Mouse (Mus musculus) spleen, adult 10 weeks (tissue): Measurements from ENCODE around the gene Robo4. TPM values are rescaled to one million over a fixed set of nuclear protein-coding genes. Genes with fewer than 3 reads are reported as not detected.

ENCODE experiments used
- polyA plus RNA-seq: library from polyadenylated mRNA; stranded (reverse); fragments of 350-450 nt; fragmentation: Illumina TruSeq; extraction: RNeasy Lipid Tissue Mini Kit (QIAGEN cat#74804); gene quantifications from one replicate; pipeline ENCODE4 v1.2.3, GENCODE M21; 2015; ENCODE audit warnings: low replicate concordance; ENCODE audit not compliant: insufficient read depth

The Robo4 gene
- 5.1 TPM for polyA plus RNA-seq

GRCm38 (mm10) chr9:37401802-37402201 lies at the start of gene Robo4:
Robo4 (plus strand) TSS chr9:37401897.

GRCm38 (mm10) chr9:37367301-37368080 lies 34.2 kb upstream of the Robo4 start, which contains the start of gene Hepacam:
Hepacam (plus strand) TSS chr9:37367351.

GRCm38 (mm10) chr9:37432720-37433421 lies 31.2 kb downstream of the Robo4 start, which contains the start of gene Robo3:
Robo3 (minus strand) TSS chr9:37433246.

Other genes starting within 250 kb of the Robo4 start
- gene Tmem218, start 193.7 kb upstream of the Robo4 start, polyA plus RNA-seq = 3.7 TPM
- gene Slc37a2, start 146.2 kb upstream of the Robo4 start, polyA plus RNA-seq = 26.9 TPM
- gene Ccdc15, start 53.5 kb upstream of the Robo4 start, polyA plus RNA-seq = 8.6 TPM
- not detected for gene Hepacam, start 34.5 kb upstream of the Robo4 start, polyA plus RNA-seq
- gene Robo3, start 31.3 kb downstream of the Robo4 start, polyA plus RNA-seq = not detected
- 82.8 TPM for gene Msantd2, start 87.4 kb downstream of the Robo4 start, polyA plus RNA-seq
- gene Esam, start 126.2 kb downstream of the Robo4 start, polyA plus RNA-seq = 20.3 TPM
- gene Vsig2, start 137.4 kb downstream of the Robo4 start, polyA plus RNA-seq = 4.5 TPM
- 2.5 TPM for gene Nrgn, start 151.0 kb downstream of the Robo4 start, polyA plus RNA-seq
- gene Siae, start 153.8 kb downstream of the Robo4 start, polyA plus RNA-seq = 18.9 TPM
- 3.2 TPM for gene Spa17, start 211.8 kb downstream of the Robo4 start, polyA plus RNA-seq